Mouse (Mus musculus) retina, embryonic 14.5 days (tissue): ENCODE data around the gene Ncam1.

Experiments used
- DNase-seq: peaks from one replicate; pipeline ENCODE4 v3.0.0-alpha.2; 2015; ENCODE audit warnings: low spot score

Ncam1 gene

DNA sequence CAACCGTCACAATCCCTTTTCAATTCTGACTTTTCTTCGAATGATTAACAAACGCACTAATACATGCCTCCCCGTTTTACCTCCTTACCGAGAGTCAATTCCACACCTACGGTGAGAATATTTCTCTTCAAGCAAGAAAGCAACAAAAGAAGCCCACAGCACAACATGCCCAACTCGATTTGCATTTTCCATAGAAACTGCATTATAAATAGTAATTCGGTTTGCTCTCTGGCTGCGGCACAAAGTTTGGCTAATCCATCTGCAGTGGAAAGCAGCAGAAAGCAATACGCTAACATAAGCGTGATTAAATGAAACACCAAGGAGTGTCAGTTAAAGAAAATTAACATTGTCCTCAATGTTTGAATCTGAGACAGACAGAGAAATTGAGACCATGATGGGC lies 177.0 kb downstream of the Ncam1 start:
- DNase-seq, result no peak

DNA sequence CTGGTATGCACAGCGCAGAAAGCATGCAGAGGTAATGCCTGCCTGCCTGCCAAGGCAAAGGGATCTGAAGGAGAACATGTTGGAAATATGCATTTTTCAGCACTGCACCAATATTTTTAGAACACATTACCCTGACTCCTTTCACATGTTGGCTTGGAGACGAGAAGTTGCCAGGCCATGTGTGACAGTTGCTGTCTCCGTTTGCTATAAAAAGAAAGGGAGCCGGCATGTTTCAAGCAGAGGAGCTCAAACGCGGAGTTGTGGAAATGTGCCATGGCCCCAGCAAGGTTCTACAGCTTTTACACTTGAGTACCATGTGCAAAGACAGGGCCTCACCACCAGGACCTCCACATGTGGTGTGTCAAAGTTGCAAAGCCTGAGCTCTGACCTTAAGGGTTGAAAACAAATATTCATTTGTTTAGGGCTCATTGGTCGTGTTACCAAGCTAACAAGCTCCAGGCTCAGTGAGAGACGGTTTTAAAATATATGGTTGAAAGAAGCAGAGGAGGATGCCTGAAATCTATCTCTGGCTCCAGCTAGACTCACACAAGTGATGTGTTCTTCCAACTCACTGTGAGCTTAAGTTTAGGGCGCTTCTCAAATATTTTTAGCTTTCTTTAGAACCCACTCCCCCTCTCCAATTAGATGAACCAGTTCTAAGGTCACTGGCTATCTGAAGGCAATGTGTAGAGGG lies 179.9 kb downstream of the Ncam1 start:
- DNase-seq, result no peak

DNA sequence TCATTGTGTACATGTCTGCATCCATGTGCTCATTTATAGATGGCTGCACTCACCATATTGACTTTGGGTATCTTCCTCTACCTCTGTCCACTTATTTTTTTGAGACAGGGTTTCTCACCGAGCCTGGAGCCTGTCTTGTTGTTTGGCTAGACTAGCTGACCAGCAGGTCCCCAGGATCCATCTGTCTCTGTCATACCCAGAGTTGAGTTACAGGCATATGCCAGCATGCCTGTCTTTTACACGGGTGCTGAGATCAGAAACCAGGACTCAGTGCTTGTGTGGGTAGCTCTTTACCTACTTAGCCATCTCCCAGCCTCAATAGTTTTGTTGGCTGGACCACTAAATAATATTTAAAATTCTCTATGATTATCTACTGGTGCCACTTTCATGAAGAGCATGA lies 180.5 kb downstream of the Ncam1 start:
- DNase-seq, result no peak

DNA sequence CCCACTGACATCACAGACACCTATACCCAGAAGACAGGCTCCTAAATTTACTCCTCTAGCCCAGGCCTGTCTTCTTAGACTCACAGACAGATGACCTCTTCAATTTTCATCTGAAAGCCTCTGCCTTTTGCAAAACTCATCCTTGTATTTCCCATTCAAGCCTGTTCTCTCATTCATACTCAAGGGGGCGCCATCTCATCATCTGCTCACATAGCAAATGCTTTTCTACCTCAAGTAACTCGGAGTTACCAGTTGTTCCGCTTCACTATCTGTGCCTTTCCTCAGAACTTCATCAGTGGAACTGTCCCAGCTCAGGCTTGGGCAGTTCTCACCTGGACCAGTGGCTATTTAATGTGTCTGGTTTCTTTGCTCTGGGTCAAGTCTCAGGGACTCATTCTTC lies 181.5 kb downstream of the Ncam1 start:
- DNase-seq, result peak; percentile 79

DNA sequence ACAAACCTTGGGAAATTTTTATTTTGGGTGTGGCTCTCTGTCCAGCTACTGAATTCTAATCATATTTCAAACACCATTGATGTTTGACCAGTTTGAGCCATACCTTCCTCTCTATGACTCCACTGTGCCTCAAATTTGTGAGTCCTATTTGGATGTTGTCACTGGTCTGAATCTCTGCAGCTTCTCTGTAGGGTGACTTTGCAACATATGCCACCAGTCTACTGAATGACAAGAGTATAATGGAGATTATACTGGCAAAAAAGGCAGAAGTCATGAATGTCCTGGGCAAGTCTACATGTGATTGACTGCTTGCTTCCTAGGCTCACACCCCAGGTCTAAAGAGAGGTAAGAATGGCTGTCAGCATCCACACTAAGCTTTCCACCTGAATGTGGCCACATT lies 186.3 kb downstream of the Ncam1 start:
- no peak for DNase-seq

DNA sequence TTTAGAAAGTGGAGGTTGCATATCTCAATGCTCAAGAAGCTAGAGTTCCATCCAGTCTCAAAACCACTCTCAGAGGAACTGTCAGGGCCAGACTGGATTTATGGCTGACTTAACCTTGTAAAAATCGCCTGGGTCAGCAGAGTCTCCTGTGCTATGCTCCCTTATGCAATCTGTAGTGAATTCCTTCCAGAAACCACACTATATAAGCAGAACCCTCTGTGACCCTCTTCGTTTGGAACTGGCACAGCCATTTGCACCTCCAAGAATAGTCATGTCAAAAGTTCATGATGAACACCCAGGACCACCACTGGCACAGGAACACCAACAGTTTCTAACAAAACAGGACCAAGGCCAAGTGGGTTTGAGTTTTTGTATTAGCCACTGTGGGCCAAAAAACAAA lies 190.5 kb downstream of the Ncam1 start:
- no peak for DNase-seq

DNA sequence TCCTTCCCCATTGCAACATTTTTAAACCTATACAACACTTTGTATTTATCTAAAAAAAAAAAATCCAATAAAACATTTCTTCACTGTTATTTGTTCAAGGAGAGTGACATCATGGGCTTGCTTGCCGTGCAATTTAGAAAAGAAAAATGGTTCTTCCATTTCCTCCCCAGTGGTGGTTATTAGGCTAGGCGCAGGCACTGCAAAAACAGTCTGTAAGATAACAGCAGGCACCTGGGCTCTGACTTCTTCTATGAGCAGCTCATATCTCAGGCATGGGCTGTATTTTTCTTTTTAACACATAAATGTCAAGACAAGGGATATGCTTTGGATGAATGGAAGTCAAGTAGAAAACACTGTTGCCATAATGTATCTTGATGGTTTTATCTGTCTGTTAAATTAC lies 192.0 kb downstream of the Ncam1 start:
- no peak for DNase-seq

DNA sequence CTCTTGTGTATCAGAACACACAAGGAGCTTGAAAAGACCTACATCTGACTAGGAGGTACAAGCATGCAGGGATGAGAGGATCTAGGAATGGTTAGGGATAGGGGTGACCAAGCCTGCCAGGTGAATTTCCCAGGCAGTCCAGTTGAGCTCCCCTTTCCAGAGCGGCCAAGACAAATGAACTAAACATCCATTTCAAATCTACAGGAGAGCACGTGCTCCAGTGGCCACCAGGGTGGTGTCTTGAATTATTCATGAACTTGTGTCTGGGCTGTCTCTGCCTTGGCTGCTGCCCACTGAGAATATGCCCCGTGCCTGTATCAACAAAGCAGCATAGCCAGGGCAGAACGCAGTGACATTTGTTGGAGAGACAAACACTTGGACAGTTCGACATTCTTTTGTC lies 192.4 kb downstream of the Ncam1 start:
- DNase-seq, result peak; percentile 61

DNA sequence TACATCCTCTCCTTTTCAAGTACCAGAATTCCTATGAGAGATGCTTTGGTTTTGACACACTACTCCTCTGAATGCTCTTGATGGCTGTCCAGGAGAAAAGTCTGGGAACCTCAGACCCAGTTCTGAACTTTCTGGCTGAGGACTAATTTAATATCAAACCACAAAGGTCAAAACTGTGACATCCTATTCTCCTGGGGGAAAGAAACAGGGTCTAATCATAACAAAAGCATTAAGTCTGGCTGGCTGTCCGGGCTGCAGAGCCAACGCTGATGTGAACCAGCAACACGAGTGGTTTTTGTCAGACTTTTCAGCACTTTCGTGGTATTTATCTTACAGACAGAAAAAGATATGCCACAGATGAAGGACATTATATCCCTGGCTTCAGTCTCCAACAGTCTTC lies 192.9 kb downstream of the Ncam1 start:
- no peak for DNase-seq

DNA sequence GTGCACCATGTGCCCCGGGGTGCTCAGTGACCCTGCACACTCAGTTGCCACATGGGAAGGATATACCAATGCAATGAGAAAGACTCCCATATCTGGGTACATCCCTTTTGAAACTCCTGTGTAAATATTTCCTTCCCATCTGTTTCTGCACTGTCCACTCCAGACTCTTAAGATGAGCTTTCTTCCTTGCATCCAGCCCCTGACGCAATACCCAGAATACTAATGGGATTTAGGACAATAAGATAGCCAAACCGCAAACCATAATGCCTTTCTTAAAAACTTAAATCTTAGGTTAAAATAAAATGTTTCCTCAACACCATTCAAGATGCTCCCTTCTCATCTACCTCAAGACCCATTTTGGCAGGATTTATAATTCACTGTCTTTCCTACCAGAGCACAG lies 193.4 kb downstream of the Ncam1 start:
- no peak for DNase-seq

DNA sequence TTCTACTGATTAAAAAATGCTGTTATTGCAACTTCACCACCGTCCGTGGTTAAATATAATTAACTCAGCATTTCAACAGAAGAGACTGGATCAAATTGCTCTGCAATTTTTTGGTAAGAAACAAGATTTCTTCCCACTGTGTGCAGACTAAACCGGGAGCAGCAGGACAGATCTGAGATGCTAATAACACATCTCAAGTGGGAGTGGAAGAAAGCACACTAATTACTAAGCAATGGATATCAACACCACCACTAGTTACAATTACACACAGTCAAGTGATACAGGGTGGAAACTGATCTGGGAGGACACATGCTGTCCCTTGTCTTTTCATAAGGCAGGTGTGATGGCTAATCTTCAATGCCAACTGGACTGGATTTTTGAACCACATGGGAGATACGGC lies 197.5 kb downstream of the Ncam1 start:
- DNase-seq, result no peak

DNA sequence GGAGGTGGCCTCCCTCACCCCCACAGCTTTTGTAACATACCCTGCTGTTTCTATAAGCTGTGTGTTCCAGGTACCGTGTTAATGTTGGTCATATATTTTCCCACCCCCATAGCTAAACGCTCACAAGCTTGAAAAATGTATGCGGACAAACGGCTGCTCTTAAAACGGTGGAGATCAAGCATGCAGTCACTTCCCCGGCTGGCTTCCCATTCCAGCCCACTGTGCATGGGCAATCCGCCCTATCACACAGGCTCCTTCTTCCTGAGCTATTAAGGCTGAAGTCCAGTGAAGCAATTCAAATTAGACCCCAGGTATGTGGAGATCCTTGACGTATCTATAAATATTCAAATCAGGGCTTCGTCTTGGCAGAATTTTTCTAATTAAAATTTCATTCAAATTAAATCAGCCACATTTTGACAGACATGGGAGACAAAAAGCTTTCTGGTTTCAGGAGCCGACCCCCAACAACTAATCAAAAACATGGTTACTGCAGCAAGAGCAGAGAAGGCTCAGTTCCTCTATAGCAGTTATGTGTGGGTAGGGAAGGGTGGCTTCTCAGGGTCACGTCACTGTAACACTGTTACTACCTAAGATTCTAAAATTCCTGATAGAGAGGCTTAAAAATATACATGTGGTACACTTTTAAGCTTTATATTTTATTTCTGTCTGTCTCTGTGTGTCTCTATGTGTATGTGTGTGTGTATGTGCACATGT lies 202.9 kb downstream of the Ncam1 start:
- DNase-seq, result peak; percentile 45

DNA sequence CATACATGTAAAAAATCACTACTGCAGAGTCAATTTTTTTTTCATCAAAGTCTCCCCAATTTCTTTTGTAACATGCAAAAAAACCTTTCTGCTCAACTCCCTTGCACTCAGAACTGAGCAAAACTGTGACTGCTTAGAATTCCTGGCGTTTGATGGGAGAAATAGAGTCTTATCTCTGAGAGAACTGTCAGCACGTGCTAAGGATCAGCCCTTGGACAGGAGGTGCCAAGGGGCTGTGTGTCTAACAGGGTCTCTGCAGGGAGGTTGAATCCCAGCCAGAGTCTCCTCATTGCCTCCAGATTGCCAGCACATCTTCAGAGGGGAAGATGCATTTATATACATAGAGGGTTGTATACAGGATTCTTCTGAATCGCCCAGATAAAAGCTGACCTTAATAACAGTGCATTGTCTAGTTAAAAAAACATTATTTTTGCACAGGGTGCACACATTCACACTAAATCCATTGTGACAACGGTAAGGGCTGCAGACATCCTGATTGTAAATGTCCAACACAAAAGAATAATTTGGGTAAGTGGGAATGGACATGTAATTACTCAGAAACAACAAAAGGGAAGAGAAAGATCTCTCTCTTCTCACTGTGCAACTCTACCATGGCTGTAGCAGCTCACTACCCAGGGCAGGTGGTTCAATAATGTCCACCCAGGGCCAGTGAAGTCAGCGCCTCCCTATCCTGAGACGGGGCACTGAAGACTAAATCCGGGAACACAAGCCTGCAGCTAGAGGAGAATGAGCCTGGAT lies 203.7 kb downstream of the Ncam1 start:
- DNase-seq, result peak; percentile 30

DNA sequence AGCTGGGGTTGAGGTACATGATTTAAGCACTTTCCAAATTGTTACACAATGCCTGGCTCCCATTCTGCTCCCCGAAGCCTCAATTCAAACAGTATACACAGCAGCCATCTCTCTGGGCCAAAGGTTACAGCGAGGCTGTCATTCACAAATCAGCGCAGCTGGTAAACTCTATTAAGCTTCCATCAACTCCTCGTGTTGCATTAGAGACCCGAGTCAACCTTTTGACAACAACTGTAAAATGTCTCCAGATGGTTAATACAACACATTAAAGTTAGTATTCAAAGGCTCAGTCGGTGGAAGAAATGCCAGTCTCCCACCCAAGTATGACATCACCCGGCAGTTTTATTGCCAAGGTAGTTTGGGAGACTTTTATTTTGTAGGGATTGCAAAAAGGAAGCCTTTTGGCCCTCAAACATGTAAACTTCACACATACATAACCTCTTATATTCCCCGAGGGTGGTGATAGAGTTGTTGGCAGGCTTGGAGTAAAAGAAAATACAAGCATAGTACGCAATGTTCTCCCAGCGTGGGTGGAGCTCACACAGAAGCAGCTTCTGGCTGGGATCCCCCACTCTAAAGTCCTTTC lies 204.7 kb downstream of the Ncam1 start:
- no peak for DNase-seq

DNA sequence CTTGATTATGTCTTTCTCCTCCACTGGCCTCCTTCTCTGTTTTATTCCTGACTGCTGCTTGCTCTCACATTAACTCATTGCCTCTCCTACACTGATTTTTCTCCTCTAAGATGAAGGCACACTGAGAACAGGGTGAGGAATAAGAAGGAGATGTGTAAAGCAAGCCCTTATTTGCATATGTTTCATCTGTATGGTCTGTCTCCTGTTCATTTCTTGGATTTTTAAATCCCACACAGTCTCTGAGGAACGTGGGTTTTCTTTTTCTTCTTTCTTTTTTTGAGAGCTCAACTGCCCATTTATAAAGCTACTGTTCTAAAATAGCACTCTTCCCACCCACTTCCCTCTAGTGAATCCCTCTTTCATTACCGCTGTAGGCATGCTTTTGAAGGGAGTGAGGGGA lies 206.7 kb downstream of the Ncam1 start:
- DNase-seq, result no peak

DNA sequence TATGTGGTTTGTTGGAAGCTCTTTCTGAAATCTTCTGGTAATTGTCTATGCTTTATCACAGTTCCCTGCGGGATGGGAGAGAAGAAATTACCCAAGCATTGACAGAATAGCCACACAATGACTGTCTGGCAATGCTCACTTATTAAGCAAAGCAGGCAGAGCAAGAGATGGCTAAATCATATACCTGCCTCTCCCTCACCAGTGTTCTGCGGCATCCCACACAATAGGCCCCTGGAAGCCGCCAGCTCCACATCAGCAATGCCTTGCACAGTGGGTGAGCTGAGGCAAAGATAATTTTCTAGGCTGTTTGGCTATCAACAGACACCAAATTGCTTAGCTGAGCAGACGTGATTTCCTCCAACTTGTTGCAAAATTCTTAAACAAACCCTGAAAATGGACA lies 208.5 kb downstream of the Ncam1 start:
- DNase-seq, result peak; percentile 46

DNA sequence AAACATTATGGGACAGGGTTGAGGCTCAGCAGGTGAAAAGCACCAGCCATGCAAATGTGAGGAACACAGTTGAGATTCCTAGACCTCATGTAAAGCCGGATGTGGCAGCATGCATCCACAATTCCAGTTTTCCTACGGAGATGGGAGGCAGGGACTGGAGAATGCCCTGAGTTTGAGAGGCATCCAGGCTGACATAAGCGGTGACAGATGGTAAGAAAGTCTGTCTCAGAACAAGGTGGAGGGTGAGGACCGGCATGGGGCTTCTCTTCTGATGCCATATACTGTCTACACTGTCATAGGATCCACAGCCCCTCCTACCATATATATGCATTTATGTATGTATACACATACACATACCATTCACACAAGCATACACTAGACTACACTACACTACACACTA lies 221.6 kb downstream of the Ncam1 start:
- no peak for DNase-seq

DNA sequence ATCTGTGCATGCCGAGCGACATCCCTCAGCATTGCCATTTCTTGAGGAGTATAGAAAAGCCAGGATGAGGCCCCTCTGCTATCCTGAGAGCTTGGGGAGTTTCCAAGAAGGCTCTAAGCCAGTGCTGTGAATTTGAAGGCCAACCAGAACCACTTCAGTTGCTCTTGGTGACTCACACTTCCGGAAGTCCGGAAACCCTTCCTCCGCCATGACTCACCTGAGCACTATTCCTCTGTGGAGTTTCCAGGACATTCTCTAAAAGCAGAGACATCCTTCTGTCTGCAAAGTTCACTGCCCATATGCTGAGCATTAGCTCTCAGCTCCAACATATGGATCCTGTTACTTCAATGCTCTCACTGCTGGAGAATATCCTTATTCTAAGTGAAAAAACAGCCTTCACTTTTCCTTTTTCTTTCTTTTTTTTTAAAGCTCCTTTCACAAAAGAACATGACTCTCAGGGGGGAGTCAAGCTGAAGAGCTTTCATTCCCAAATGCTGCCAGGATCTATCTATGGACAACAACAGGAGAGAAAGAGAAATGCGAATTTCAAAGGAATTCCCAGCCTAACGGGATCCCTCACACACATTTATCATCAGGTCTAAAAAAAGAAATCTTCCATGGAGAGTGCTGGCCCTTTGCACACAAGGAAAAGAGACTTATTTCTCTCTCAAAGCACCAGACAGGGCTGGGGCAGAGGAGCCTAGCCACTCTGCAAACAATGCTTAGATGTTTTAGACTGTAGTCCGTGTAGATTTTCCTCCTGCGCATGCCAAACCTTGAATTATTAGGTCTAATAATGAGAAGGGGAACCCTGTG lies 226.8 kb downstream of the Ncam1 start:
- DNase-seq, result no peak

DNA sequence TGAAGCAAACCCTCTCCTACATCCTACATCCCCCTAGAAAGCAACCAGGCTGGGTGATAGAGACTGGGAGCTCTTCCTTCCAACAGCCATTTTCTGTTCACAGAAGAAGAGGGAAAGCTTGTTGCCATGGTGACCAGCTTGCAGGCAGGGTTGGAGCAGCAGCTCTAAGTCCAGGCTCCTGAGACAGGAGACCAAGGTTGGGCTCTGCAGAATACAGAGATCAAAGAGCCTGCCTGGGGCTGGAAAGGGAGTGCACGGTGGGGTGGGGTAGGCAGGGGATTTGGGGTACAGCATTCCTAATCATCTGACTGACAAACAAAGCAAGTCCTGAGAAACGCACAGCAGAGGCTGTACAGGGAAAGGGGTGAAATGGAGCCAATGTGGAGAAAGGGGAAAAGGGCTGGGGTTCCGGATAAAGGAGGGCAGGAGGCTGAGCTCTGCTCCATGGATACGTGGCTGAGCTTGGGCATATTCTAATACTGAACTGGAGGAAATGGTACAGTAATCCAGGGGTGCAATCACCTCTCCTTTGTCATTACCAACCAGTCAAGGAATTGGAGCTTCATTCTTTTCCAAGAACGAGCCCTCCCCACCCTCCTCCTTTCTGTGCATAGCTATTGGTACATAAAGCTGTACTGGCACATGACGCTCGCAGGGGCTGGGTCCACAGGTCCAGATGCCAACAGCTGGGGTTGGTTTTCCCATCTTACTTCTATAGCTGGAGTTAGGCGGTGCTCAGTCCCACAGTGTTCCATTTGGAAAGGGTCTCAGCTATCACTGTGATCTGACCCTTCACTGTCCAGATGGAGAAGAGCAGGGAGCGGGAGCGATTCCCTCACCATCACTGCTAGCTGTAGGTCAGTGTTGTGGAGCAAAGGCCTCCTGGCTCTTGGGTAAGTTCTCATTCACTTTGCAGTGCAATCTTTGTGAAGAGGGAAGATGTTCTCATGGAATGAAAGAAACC lies 227.7 kb downstream of the Ncam1 start:
- peak; percentile 69 for DNase-seq

DNA sequence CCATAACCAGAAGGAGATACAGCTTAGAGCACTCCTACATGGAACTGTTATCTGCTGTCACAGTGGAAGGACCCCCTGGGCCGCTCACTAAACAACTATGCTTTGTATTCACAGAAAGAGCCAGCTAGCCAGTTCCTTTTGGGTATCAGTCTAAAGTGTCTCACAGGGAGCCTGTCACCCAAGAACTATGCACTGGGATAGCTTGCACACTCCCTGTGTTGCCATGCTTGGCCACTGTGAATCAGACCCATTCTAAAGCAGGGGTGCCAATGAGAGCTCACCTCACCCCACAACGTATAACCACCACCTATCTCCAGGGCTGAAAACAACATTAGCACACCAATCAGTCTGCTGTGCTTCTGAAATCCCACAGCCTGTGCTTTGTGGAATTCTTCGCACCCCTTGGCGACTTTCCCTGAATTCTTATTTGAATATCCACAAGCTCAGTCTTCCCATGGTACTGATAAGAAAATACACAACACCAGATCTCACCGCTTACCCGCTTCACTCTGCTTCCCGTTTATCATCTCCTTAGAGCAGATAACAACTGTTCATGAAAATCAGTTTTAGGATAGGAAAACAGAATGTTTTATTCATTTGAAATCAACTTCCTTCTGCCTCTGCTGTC lies 228.6 kb downstream of the Ncam1 start:
- no peak for DNase-seq
